Mouse (Mus musculus) erythroid progenitor cell, adult 5-6 weeks (primary cell): Measurements from ENCODE around the gene Tshr. TPM values are rescaled to one million over a fixed set of nuclear protein-coding genes. Genes with fewer than 3 reads are reported as not detected.
A peak's percentile ranks its signal among the peaks of the same experiment; 100 is the strongest.
"Not testable (repeated sequence)": the region's sequence is repeated elsewhere in the genome, so short reads cannot be mapped to it uniquely, and the experiment has no call there.

Experiments used
- ATAC-seq: replicated peaks from 2 replicates; pipeline ENCODE4 v1.8.0; 2016; ENCODE audit warnings: moderate number of reproducible peaks, mild to moderate bottlenecking, moderate TSS enrichment, inconsistent platforms; ENCODE audit not compliant: poor library complexity, low FRiP score, severe bottlenecking
- total RNA-seq, 2 experiments: library from RNA; stranded (forward) in 1 of 2; stranded (reverse) in 1 of 2; fragments of 150-400 nt in 1 of 2; fragments of 186-747, 209-891 nt in 1 of 2; gene quantifications; 2 replicates each; pipeline versions ENCODE4 v1.2.3 to v1.2.4; 2015 to 2017; ENCODE audit warnings: low replicate concordance in 2 of 2

The Tshr gene
- total RNA-seq (2015; ENCODE audit: low replicate concordance) (1.1 TPM in 1 of 2 replicates, not detected in the other), total RNA-seq (2017; ENCODE audit: low replicate concordance) (not detected in 2 replicates)

GRCm38 (mm10) chr12:91384281-91385017 is at the start of gene Tshr, which contains the start of gene Cep128:
Gene Tshr (plus strand): TSS chr12:91384563.
Gene Cep128 (minus strand): TSS chr12:91384409.
- peak; percentile 96 for ATAC-seq

- ATAC-seq, result not testable (repeated sequence)
These were observed 45.7 kb upstream of the Tshr start for GRCm38 (mm10) chr12:91338656-91339055.

GRCm38 (mm10) chr12:91353783-91354182 is 30.6 kb upstream of the Tshr start:
- ATAC-seq, result no peak

DNA sequence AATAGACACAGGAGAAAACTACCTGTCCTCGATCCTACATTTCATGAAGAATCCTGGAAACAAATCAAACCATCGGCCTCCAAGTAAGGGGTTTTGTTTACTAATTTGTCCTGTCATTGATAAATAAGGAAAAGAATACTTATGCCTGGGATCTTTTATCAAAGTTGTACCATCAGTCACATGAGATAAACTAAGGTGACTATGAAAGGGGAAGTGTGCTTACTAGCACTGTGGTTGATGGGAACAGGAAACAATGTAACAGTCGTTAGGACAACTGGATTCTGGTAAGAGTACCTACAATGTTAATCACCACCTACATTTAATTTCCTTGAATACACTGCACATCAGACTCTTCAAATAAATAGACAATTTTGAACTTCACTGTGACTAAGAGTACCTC is 15.2 kb upstream of the Tshr start:
- no peak for ATAC-seq

- ATAC-seq, result peak; percentile 57
These were observed 673 bp upstream of the Tshr start for GRCm38 (mm10) chr12:91383516-91384264.

- ATAC-seq, result no peak; the same call in none of the 2 replicates
These were observed 16.1 kb downstream of the Tshr start for GRCm38 (mm10) chr12:91400232-91401048.

DNA sequence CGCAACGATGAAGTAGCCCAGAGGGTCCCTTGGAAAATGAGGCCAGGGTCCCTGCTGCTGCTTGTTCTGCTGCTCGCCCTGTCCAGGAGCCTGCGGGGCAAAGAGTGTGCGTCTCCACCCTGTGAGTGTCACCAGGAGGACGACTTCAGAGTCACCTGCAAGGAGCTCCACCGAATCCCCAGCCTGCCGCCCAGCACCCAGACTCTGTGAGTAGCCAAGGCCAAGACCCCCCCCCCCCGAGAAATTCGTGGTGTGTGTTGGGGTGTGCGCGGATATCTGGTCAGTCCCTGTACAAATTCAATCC is 16.6 kb downstream of the Tshr start:
- no peak for ATAC-seq

DNA sequence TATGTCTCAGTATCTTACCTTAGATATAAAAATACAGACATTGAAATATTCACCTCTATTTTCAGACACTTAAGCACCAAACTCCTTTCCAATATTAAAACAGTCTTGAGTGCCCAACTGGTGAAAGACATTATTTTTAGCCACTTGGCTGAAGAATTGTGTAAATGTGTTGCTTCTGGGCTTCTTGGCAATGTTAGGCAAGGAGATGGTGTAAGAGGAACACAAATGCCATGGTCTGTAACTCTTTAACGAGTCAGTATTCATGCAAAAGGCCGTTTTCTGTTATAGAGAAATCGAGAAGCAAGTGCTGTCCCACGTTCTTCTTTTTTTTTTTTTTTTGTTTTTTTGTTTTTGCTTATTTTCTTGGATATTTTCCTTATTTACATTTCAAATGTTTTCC is 25.9 kb downstream of the Tshr start:
- ATAC-seq, result no peak

DNA sequence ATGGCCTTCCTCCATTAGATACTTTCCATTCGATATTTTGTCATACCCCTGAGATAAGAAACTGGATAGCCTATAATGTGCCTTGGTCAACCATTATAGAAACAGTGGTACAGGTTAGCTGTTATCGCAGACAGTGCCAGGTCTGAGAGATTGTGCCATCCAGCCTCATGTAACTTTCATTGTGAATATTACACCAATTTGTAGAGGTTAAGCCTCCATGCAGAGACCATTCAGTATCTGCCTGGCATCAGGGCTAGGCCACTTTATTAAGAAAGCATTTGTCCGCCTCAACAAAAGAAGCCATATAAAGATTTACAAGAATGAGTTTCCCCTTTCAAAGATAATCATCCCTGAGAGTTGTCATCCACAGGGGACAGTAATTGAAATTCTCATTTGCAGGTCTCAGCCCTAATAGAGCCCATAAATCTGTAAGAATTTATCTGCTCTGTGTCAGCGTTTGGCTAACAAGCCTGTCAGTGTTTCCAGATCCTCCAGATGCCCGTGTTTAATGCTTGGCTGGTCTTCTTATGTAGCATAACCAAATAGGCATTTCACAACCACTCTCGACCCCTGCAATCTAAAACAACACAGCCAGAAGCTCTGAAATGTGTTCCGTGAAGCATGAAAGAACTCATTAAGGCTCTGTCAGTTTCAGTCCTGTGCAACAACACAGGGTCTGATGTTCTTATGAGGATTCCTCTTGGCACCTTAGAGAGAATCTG is 28.3 kb downstream of the Tshr start:
- no peak for ATAC-seq

DNA sequence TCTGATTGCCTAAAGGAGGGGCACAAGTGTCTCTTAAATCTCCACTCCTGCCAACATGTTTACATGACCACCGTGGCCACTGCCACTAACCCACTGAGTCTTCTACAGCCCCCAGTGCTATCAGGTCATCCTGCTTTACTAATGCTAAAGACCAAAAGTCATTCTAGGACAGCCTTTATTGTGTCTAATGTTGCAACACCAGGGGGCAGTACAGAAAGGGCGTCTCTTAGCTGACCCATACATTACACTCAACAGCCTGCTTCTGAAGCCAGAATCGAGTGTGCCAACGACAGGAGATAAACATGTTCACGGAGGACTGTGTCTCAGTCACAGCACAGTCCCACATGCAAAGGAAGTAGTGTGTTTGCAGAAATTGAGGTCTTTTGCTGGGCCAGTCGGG is 30.7 kb downstream of the Tshr start:
- no peak for ATAC-seq

DNA sequence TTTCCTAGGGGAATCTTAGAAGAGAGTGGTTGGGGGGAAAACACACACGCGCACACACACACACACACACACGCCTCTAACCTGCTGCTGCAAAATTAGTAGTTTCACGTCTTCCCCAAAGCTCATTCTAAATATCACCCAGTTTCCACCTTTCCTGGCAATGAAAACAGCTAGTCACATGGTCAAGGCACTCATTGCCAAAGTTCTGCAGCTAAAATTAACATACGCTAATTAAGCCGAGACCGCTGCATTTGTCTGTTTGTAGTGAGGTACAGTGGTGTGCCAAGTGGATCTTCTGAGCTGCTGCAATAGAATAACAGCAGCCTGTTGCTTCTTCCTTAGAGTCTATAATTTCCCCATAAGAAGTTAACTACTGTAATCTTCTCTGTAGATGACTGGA is 32.5 kb downstream of the Tshr start:
- no peak for ATAC-seq

- ATAC-seq, result 0 out of 2 replicates have a peak, but pooled peaks have one; percentile 54
These were observed 34.4 kb downstream of the Tshr start for GRCm38 (mm10) chr12:91418791-91419190.

DNA sequence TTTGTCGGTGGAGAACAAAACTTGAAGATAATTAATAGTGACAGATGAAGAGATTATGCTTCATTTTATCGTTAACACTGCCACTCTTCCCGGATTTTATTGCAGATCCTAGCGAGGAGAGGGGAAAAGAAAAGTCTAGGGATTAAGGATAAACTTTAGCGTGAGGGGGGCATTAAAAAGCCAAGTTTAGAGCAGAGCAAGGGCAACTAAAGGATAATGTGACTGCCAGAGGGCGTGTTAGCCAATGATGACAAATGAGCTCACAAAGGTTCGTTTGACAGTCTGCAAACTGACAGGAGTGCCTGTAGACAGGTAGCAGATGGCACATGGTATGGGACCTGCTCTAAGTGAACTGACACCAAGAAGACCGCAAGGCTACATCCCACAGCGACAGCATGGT is 36.9 kb downstream of the Tshr start:
- ATAC-seq, result no peak

GRCm38 (mm10) chr12:91423125-91423820 is 38.9 kb downstream of the Tshr start:
- ATAC-seq, result no peak

DNA sequence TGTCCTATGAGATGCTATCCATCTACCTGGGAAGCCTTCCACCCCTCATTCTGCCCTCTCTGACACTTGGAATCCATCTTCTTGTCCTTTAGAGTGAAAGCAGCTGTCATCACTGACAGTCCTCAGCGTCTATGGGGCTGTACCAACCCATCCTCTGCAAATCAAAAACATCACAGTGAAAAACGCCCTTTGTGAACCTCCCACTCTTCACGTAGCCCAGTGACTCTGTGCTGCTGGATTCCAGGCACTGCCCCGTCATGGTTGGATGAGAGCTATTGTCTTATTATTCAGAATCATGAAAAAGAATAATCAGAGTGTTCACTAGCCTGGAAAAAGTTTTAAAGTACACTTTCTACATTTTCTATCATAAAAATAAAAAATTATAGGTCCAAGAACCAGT is 42.1 kb downstream of the Tshr start:
- no peak for ATAC-seq

- ATAC-seq, result no peak
These were observed 42.8 kb downstream of the Tshr start for GRCm38 (mm10) chr12:91427129-91427528.

DNA sequence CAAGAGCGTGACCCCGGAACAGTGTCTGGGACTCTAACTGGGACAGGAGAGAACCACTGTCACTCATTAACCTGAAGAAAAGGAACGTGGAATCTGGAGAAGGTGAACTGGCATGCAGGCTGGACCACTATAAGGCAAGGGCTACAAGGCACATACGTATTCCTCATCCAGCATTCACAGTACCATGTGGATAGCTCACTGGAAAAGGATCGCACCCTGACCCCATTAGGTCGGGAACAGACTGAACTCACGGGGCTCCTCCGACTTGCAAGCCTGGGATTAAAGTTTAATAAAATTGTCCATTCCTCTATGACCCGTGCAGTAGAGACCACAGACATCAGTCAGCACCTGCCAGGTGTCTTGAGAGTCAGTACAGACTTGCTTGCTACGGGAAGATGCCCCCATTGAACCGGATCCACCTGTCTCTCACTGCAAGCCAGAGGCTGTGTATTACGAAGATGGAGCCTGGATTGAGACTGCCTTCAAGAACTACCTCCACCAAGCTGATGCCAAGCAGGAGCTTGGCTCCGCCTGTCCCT is 97.9 kb downstream of the Tshr start:
- no peak for ATAC-seq

GRCm38 (mm10) chr12:91486342-91486741 is 102.0 kb downstream of the Tshr start:
- ATAC-seq, result no peak

DNA sequence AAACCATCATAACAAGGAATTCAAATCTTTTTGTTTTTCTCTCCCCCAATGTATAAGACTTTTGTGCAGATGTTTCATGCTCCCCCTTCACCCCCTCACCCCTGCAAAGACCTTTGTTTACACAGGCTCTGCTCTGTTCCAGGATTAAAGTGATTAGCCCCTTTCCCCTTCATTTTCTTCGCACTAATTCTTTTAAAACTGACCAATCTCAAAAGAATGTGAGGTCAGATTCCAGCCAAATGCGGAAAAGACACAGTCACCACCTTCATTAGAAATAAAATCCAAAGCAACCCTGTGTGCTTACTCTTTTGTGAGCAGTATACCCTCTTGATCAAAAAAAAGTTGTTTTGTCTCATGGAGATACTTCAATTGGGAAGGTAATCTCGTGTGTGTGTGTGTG is 104.0 kb downstream of the Tshr start:
- no peak for ATAC-seq
